Mouse (Mus musculus): Measurements from ENCODE around the gene Me1.
"Not testable (repeated sequence)": the region's sequence is repeated elsewhere in the genome, so short reads cannot be mapped to it uniquely, and the experiment has no call there.

Gene Me1

GRCm38 (mm10) chr9:86594357-86594767 lies 101.4 kb downstream of the Me1 start:
- not testable (repeated sequence) for DNase-seq (ENCODE audit: low spot score)

GRCm38 (mm10) chr9:86592676-86593668 lies 102.8 kb downstream of the Me1 start:
- no peak for DNase-seq (ENCODE audit: low spot score)

GRCm38 (mm10) chr9:86587019-86587795 lies 108.5 kb downstream of the Me1 start:
- DNase-seq (ENCODE audit: low spot score) = no peak

GRCm38 (mm10) chr9:86583740-86584139 lies 112.0 kb downstream of the Me1 start:
- peak; percentile 15 for DNase-seq (ENCODE audit: low spot score)

GRCm38 (mm10) chr9:86579657-86580056 lies 116.1 kb downstream of the Me1 start:
- DNase-seq (ENCODE audit: low spot score) = no peak

GRCm38 (mm10) chr9:86575178-86575577 lies 120.6 kb downstream of the Me1 start:
- DNase-seq (ENCODE audit: low spot score) = no peak

- DNase-seq (ENCODE audit: low spot score) = no peak
These were observed 122.0 kb downstream of the Me1 start for GRCm38 (mm10) chr9:86573616-86574303.

GRCm38 (mm10) chr9:86572636-86573291 lies 123.0 kb downstream of the Me1 start:
- DNase-seq (ENCODE audit: low spot score) = peak; percentile 72

- no peak for DNase-seq (ENCODE audit: low spot score)
These were observed 123.6 kb downstream of the Me1 start for GRCm38 (mm10) chr9:86572196-86572595.

- peak; percentile 88 for DNase-seq (ENCODE audit: low spot score)
These were observed 124.1 kb downstream of the Me1 start, which contains the start of the genes Pgm3 and Rwdd2a for GRCm38 (mm10) chr9:86571540-86572135. Gene Pgm3, minus strand, starts transcription at chr9:86571842. Gene Rwdd2a, plus strand, starts transcription at chr9:86571991.

- DNase-seq (ENCODE audit: low spot score) = no peak
These were observed 124.8 kb downstream of the Me1 start for GRCm38 (mm10) chr9:86570946-86571345.

- no peak for DNase-seq (ENCODE audit: low spot score)
These were observed 125.4 kb downstream of the Me1 start for GRCm38 (mm10) chr9:86570261-86570890.

- no peak for DNase-seq (ENCODE audit: low spot score)
These were observed 126.3 kb downstream of the Me1 start for GRCm38 (mm10) chr9:86569314-86569910.

GRCm38 (mm10) chr9:86560543-86560942 lies 135.2 kb downstream of the Me1 start:
- no peak for DNase-seq (ENCODE audit: low spot score)

- no peak for DNase-seq (ENCODE audit: low spot score)
These were observed 141.1 kb downstream of the Me1 start for GRCm38 (mm10) chr9:86554641-86555040.

GRCm38 (mm10) chr9:86553886-86554285 lies 141.9 kb downstream of the Me1 start:
- DNase-seq (ENCODE audit: low spot score) = no peak

GRCm38 (mm10) chr9:86550717-86551116 lies 145.0 kb downstream of the Me1 start:
- no peak for DNase-seq (ENCODE audit: low spot score)

- DNase-seq (ENCODE audit: low spot score) = no peak
These were observed 146.1 kb downstream of the Me1 start for GRCm38 (mm10) chr9:86549637-86550162.

GRCm38 (mm10) chr9:86544559-86544958 lies 151.2 kb downstream of the Me1 start:
- no peak for DNase-seq (ENCODE audit: low spot score)

- no peak for DNase-seq (ENCODE audit: low spot score)
These were observed 152.3 kb downstream of the Me1 start for GRCm38 (mm10) chr9:86543451-86543850.

Data from spleen, adult 12 weeks (tissue).